Mouse (Mus musculus): ENCODE measurements around the gene Mroh8.

DNA sequence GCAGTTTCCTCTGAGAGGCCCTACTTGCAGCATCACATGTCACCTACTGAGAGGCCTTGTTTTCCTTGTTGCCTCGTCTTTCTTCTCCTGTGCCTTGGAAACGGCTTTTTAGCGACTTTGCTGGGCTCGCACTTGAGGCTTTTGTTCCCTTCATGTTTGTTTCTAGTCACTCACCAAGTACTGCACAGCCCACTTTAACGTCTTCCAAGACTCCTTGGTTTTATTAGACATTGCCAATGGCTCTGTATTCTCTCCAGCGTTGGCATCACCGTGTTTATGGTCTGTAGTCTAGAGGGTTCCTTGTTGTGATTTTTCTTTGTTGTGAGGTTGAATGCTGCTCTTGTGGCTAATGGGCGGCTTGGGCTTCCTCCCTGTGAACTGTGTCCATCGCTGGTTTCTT is 23.7 kb upstream of the Mroh8 start:
- TF ChIP-seq CTCF (IDR thresholded peaks at IDR 0.05; ENCODE audit: low read depth) (no peak), EP300 (IDR thresholded peaks at IDR 0.05; ENCODE audit: low read depth) (no peak)
